Mouse (Mus musculus) layer of hippocampus, postnatal 14 days (tissue): ENCODE results near the gene Tap2. TPM values are rescaled to one million over a fixed set of nuclear protein-coding genes. Genes with fewer than 3 reads are reported as not detected.

Experiments
- DNase-seq, 2 experiments: peaks; one replicate each; pipeline ENCODE4 v3.0.0; 2021 to 2022; ENCODE audit warnings: low spot score in 2 of 2, mixed read lengths in 1 of 2
- total RNA-seq, 2 experiments: library from RNA; stranded (reverse); gene quantifications; 2 replicates each; pipeline ENCODE4 v1.2.3; 2021

Gene Tap2
- total RNA-seq, 2 experiments from 2014 or later, result 5.7 to 5.9 TPM

GRCm38 (mm10) chr17:34194723-34195122 is 8.6 kb upstream of the Tap2 start:
- DNase-seq, result no peak

GRCm38 (mm10) chr17:34196491-34196890 is 6.8 kb upstream of the Tap2 start:
- no peak for DNase-seq

DNA sequence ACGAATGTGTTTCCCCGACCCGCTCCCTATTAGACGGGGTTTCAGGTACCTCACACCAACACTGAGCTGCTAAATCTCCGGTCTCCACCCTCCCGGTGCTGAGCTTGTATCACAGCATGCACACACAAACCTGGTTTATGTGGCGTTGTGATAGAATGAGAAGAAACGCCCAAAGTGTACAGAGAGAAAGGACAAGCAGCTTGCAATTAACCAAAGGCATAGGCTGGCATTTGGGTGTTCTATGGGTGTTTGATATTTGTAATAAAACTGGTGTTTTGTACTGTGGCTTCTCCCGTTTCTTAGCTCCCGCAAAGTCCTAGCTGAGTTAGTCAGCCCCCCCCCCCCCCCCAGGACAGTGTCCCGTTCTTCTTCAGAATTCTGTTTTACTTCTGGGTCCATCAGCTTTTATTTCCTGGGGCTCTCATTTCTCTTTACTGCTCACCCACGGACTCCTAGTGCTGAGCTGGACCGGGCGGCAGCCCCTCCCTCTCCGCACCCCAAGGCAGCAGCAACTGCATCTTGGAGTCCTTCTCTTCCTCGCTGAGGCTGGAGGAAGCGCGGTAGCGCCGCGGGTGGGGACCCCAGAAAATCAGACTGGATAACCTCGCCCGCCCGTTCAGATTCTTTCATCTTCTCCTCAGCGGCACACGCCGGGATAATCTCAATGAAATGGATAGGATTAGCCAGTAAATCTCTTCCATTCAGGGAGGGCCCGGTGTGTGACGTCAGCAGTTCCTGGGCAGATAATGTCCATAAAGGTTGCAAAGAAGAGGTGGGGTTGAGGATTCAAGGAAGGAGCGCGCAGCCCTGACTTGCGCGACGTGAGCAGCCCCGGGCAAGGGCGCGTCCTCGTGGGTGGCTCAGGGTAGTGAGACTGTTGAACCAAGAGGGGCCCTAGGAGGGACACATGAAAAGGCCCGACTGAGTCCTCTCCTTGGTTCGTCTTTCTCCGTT is 6.1 kb upstream of the Tap2 start, which contains the start of gene Psmb8:
Gene Psmb8, plus strand, starts transcription at position 781 of the 954 bp plus-strand sequence.
- peak; percentile 82 to 89 for DNase-seq

DNA sequence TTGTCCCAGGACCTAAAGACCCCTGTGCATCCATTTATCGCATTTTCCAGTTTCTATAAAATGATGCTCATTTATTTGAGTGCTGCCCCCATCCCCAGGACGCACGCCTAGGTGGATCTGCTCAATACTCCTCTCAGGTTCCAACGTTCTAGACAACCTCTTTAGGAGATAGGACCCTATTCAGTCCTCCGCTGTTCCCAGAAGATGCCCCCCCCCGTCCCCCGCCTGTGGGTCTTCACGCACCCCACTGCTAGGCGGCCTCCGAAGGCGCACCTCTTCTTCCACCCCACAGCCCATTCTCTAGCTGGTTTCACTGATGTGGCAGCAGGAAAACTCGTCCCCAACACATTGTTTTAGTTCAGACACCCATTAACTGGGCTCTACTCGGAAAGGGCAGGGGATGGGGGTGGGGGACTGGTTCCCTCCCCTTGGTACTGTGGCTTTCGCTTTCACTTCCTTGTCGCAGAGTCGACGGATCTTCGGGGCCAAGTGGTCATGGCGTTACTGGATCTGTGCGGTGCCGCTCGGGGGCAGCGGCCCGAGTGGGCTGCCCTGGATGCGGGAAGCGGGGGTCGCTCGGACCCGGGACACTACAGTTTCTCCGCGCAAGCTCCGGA is 5.3 kb upstream of the Tap2 start:
- DNase-seq, result peak in 1 of 2 experiments; percentile 27

DNA sequence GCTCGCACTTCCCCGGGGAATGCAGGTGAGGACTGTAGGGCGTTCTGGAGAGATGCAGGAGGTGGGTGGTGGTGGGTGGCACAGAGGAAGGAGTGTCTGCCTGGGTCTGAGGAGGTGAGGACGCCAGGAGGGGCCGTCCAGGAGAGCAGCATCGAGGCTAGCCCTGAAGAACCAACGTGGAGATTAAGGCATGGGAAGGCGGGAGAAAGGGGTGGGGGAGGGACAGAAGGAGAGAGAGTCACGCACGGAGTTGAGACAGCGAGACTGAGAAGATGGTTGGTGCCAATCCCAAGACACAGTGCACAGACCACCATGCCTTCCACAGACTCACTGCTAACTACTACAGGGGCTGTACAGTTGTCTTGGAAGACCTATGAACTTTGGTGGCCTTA is 4.8 kb upstream of the Tap2 start:
- no peak for DNase-seq

- no peak for DNase-seq
These were observed 4.2 kb upstream of the Tap2 start for GRCm38 (mm10) chr17:34199050-34199619.

GRCm38 (mm10) chr17:34200047-34200446 is 3.3 kb upstream of the Tap2 start:
- DNase-seq, result no peak

DNA sequence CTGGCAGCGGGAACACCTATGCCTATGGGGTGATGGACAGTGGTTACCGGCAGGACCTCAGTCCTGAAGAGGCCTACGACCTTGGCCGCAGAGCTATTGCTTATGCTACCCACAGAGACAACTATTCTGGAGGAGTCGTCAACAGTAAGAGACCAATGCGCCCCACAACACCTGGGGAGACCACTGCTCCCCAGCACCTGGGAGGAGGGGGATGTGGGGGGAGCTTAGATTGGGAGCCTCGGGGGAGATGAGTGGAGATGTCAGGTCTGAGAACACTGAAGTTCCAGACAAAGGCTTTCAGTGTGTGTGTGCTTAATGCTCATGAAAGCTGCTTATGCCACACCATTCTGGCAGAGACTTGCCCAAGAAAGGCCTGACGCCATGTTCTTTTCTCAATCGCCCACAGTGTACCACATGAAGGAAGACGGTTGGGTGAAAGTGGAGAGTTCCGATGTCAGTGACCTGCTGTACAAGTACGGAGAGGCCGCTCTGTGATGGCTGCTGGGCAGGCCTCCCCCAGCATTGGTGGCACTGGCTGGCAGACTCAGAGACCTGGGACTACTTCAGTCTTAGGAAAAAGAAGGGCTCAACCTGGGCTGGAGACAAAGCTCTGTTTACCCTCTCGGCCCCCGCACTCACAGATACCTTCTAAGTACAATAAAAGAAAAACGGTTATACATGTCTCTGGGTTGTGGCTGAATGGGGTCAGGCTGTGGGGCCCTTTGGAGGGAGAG is 2.4 kb upstream of the Tap2 start:
- DNase-seq, result no peak

DNA sequence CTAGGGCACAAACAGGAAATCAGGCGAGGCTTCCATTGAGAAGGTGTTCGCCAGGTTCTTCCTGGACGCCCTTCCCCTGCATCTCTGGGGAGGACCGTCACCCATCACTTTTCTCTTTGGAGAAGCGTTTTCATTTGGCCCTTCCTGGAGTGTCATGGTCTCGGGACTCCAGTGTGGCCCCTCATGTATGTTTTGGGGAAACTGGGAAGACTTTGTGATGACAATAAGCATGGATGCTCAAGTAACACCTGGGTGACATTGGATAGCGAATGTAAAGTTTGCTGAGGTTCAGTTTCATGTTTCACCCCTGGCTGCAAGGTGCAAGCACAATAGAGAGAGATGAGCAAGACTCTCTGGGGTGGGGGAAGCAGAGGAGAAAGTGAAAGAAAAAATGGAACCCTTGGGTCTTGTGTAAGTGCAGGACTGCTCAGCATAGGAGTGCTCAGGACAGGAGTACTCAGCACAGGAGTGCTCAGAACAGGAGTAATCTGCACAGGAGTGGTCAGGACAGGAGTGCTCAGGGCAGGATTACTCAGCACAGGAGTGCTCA is 1.7 kb upstream of the Tap2 start:
- no peak for DNase-seq

GRCm38 (mm10) chr17:34202760-34203442 is 426 bp upstream of the Tap2 start:
- DNase-seq, result no peak

DNA sequence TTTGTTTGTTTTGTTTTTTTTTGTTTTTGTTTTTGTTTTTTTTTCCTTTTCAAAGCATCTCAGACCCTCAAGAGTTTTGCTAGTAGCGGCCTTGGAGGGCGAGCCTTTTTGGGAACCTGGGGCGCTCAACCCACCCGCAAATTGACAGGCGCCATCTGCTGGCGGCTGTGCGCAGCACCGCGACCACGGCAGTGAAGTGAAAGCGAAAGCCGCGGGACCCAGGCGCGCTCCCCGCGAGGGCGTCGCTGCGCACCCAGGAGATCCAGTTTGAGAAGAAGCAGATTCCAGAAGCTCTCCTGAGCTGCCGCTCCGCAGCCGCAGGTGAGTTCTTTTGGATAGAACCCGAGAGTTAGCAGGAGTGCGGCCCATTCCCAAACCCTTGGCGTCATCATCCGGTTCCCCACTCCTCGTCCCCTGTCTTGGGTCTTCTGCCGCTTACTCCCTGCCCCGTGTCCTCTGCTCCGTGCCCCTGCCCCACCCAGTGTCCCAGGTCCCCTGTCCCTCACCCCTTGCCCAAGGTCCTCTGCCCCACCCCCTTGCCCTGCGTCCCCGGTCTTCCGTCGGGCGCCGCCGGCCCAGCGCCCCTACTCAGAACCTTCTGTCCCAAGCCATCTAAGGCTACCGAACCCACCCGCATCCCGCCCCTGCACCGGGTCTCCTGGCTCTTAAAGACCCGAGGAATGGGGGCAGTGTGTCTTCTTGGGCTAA is 1.1 kb downstream of the Tap2 start:
- DNase-seq, result peak; percentile 84 to 86

GRCm38 (mm10) chr17:34205021-34205745 is 1.9 kb downstream of the Tap2 start:
- no peak for DNase-seq

DNA sequence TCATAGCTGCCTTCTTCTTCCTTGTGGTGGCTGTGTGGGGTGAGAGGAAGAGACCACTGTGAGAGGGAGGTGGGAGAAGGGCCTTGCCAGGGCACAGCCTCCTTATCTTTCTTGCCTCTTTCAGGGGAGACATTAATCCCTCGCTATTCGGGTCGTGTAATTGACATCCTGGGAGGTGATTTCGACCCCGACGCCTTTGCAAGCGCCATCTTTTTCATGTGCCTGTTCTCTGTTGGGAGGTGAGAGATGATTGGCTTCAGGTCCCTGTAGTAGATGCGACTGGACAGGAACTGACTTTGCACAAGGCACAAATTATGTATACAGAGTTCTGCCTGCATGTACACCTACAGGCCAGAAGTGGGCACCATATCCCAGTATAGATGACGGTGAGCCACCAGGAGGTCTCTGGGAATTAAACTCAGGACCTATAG is 2.4 kb downstream of the Tap2 start:
- no peak for DNase-seq

GRCm38 (mm10) chr17:34206731-34207130 is 3.4 kb downstream of the Tap2 start:
- no peak for DNase-seq

GRCm38 (mm10) chr17:34207456-34207855 is 4.1 kb downstream of the Tap2 start:
- DNase-seq, result no peak

- no peak for DNase-seq
These were observed 4.5 kb downstream of the Tap2 start for GRCm38 (mm10) chr17:34207866-34208265.

GRCm38 (mm10) chr17:34208421-34208820 is 5.1 kb downstream of the Tap2 start:
- no peak for DNase-seq

- no peak for DNase-seq
These were observed 6.4 kb downstream of the Tap2 start for GRCm38 (mm10) chr17:34209680-34210079.

DNA sequence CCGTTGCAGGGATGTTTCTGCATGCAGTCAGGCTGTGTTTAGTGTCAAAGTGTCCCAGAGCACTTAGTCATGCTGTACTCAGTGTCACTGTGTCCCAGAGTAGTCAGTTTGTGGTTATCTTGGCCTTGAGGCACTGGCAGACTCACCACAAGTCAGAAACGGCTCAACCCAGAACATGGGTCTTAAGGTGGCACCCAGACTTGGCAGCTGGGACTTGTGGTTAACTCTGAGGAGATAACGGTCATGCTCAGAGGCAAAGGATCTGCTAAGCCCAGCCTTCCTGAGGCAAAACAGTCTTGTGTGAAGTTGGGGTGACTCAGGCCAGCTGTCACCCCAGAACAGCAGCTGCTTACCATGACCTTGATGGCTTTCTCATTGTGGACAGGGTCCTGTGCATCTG is 7.3 kb downstream of the Tap2 start:
- no peak for DNase-seq
